Mouse (Mus musculus): ENCODE data around the gene Ccdc62. TPM values are rescaled to one million over a fixed set of nuclear protein-coding genes. Genes with fewer than 3 reads are reported as not detected.

Ccdc62 gene
- polyA plus RNA-seq, 1 experiment from 2014 or later = 7.1 TPM

GRCm38 (mm10) chr5:123993263-123994036 is 63.0 kb downstream of the Ccdc62 start:
- Histone ChIP-seq H3K4me1 (replicated peaks; ENCODE audit: insufficient read depth, low read length) (no peaks in the 10 kb centered on the region), H3K9ac (ENCODE audit: low read depth, low read length) (no peak overlapping the region), H3K27ac (no peak overlapping the region), H3K9me3 (replicated peaks; ENCODE audit: low read length) (no peaks in the 10 kb centered on the region), H3K4me3 (replicated peaks; ENCODE audit: low read depth, low read length) (no peak overlapping the region), H3K27me3 (ENCODE audit: insufficient read depth, low read length) (no peaks in the 10 kb centered on the region), H3K4me2 (ENCODE audit: low read length) (no peak overlapping the region), H3K36me3 (ENCODE audit: insufficient read depth, low read length) (0 out of 2 replicates have a peak, but pooled peaks cover 14% of the 10 kb centered on the region)
- no peak for DNase-seq (ENCODE audit: low spot score)
- ATAC-seq (replicated peaks; ENCODE audit: low FRiP score, low read depth) = no peak
- no peak for TF ChIP-seq CTCF (IDR thresholded peaks at IDR 0.05; ENCODE audit: low read depth)
- WGBS = 79% methylated on average over 7 of the region's 7 CpGs

- H3K27ac ChIP-seq = no peak overlapping the region
- H3K9me3 ChIP-seq (replicated peaks; ENCODE audit: low read length) = no peaks in the 10 kb centered on the region
- 0 out of 2 replicates have a peak, but pooled peaks cover 14% of the 10 kb centered on the region for H3K36me3 ChIP-seq (ENCODE audit: insufficient read depth, low read length)
- H3K9ac ChIP-seq (ENCODE audit: low read depth, low read length) = no peak overlapping the region
- H3K27me3 ChIP-seq (ENCODE audit: insufficient read depth, low read length) = no peaks in the 10 kb centered on the region
- no peak for DNase-seq (ENCODE audit: low spot score)
- H3K4me3 ChIP-seq (replicated peaks; ENCODE audit: low read depth, low read length) = no peak overlapping the region
- 85% methylated on average over 7 of the region's 7 CpGs for WGBS
- no peak for TF ChIP-seq CTCF (IDR thresholded peaks at IDR 0.05; ENCODE audit: low read depth)
- ATAC-seq (replicated peaks; ENCODE audit: low FRiP score, low read depth) = no peak
- H3K4me1 ChIP-seq (replicated peaks; ENCODE audit: insufficient read depth, low read length) = no peaks in the 10 kb centered on the region
- no peak overlapping the region for H3K4me2 ChIP-seq (ENCODE audit: low read length)
These were observed 64.0 kb downstream of the Ccdc62 start for GRCm38 (mm10) chr5:123994468-123994867.

GRCm38 (mm10) chr5:123995388-123995787 is 64.9 kb downstream of the Ccdc62 start:
- no peak for ATAC-seq (replicated peaks; ENCODE audit: low FRiP score, low read depth)
- Histone ChIP-seq H3K36me3 (ENCODE audit: insufficient read depth, low read length) (0 out of 2 replicates have a peak, but pooled peaks cover 20% of the 10 kb centered on the region), H3K4me1 (replicated peaks; ENCODE audit: insufficient read depth, low read length) (no peaks in the 10 kb centered on the region), H3K27me3 (ENCODE audit: insufficient read depth, low read length) (no peaks in the 10 kb centered on the region), H3K9ac (ENCODE audit: low read depth, low read length) (no peak overlapping the region), H3K4me2 (ENCODE audit: low read length) (no peak overlapping the region), H3K9me3 (replicated peaks; ENCODE audit: low read length) (no peaks in the 10 kb centered on the region), H3K27ac (no peak overlapping the region), H3K4me3 (replicated peaks; ENCODE audit: low read depth, low read length) (no peak overlapping the region)
- no peak for DNase-seq (ENCODE audit: low spot score)
- TF ChIP-seq CTCF (IDR thresholded peaks at IDR 0.05; ENCODE audit: low read depth) = no peak
- 44% methylated on average over 6 of the region's 6 CpGs for WGBS

GRCm38 (mm10) chr5:123996194-123996593 is 65.7 kb downstream of the Ccdc62 start:
- 79% methylated on average over 10 of the region's 10 CpGs for WGBS
- ATAC-seq (replicated peaks; ENCODE audit: low FRiP score, low read depth) = no peak
- H3K4me3 ChIP-seq (replicated peaks; ENCODE audit: low read depth, low read length) = no peak overlapping the region
- no peak overlapping the region for H3K27ac ChIP-seq
- H3K4me1 ChIP-seq (replicated peaks; ENCODE audit: insufficient read depth, low read length) = no peaks in the 10 kb centered on the region
- H3K9me3 ChIP-seq (replicated peaks; ENCODE audit: low read length) = no peaks in the 10 kb centered on the region
- H3K4me2 ChIP-seq (ENCODE audit: low read length) = no peak overlapping the region
- 0 out of 2 replicates have a peak, but pooled peaks cover 24% of the 10 kb centered on the region for H3K36me3 ChIP-seq (ENCODE audit: insufficient read depth, low read length)
- H3K9ac ChIP-seq (ENCODE audit: low read depth, low read length) = no peak overlapping the region
- DNase-seq (ENCODE audit: low spot score) = no peak
- TF ChIP-seq CTCF (IDR thresholded peaks at IDR 0.05; ENCODE audit: low read depth) = peak; percentile 30; the same call in 1 of the 2 replicates
- no peaks in the 10 kb centered on the region for H3K27me3 ChIP-seq (ENCODE audit: insufficient read depth, low read length)

- Histone ChIP-seq H3K4me1 (replicated peaks; ENCODE audit: insufficient read depth, low read length) (no peaks in the 10 kb centered on the region), H3K4me3 (replicated peaks; ENCODE audit: low read depth, low read length) (no peak overlapping the region), H3K27me3 (ENCODE audit: insufficient read depth, low read length) (no peaks in the 10 kb centered on the region), H3K9ac (ENCODE audit: low read depth, low read length) (no peak overlapping the region), H3K27ac (no peak overlapping the region), H3K36me3 (ENCODE audit: insufficient read depth, low read length) (0 out of 2 replicates have a peak, but pooled peaks cover 27% of the 10 kb centered on the region), H3K4me2 (ENCODE audit: low read length) (no peak overlapping the region), H3K9me3 (replicated peaks; ENCODE audit: low read length) (no peaks in the 10 kb centered on the region)
- no peak for TF ChIP-seq CTCF (IDR thresholded peaks at IDR 0.05; ENCODE audit: low read depth)
- no peak for ATAC-seq (replicated peaks; ENCODE audit: low FRiP score, low read depth)
- 88% methylated on average over 14 of the region's 14 CpGs for WGBS
- DNase-seq (ENCODE audit: low spot score) = no peak
These were observed 66.2 kb downstream of the Ccdc62 start for GRCm38 (mm10) chr5:123996695-123997094.

GRCm38 (mm10) chr5:123997211-123997751 is 66.8 kb downstream of the Ccdc62 start:
- ATAC-seq (replicated peaks; ENCODE audit: low FRiP score, low read depth) (no peak), DNase-seq (ENCODE audit: low spot score) (no peak)
- Histone ChIP-seq H3K9ac (ENCODE audit: low read depth, low read length) (no peak overlapping the region), H3K4me1 (replicated peaks; ENCODE audit: insufficient read depth, low read length) (no peaks in the 10 kb centered on the region), H3K9me3 (replicated peaks; ENCODE audit: low read length) (no peaks in the 10 kb centered on the region), H3K27ac (no peak overlapping the region), H3K36me3 (ENCODE audit: insufficient read depth, low read length) (0 out of 2 replicates have a peak, but pooled peaks cover 29% of the 10 kb centered on the region), H3K27me3 (ENCODE audit: insufficient read depth, low read length) (no peaks in the 10 kb centered on the region), H3K4me3 (replicated peaks; ENCODE audit: low read depth, low read length) (no peak overlapping the region), H3K4me2 (ENCODE audit: low read length) (no peak overlapping the region)
- WGBS = 71% methylated on average over 24 of the region's 24 CpGs
- TF ChIP-seq CTCF (IDR thresholded peaks at IDR 0.05; ENCODE audit: low read depth) = no peak

All from kidney, postnatal 0 days (tissue).